Mouse (Mus musculus) liver, adult 2 months (tissue): Measurements from ENCODE around the gene Dmrta2.

ENCODE experiments used
- CTCF ChIP-seq: fragments of 200-500 bp; IDR thresholded peaks from 2 replicates; pipeline ENCODE4 v1.5.1; 2011; ENCODE audit warnings: low read depth, low read length, control low read depth
- POLR2A ChIP-seq: fragments of 200-500 bp; IDR thresholded peaks from 2 replicates; pipeline ENCODE4 v1.6.1; 2011; ENCODE audit warnings: low read length, control low read depth; ENCODE audit not compliant: insufficient read depth; ENCODE audit errors: extremely low read depth

DNA sequence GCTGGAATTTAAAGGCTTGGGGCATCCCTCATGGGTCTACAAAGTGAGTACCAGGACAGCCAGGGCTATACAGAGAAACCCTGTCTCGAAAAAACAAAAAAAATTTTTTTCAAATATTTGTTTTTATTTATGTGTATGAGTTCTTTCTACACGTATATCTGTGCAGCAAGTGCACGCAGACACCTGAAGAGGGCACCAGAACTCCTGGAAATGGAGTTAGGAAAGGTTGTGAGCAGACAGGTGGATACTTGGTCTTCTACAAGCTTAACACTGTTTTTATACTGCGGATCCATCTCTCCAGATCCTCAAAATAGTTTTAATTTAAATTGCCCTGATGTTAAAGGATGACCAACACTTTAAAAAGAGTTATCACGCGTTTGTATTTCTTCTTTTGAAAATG lies 11.4 kb downstream of the Dmrta2 start:
- no peak for TF ChIP-seq POLR2A
- TF ChIP-seq CTCF: no peak
